Mouse (Mus musculus): ENCODE measurements around the gene Abtb2.

DNA sequence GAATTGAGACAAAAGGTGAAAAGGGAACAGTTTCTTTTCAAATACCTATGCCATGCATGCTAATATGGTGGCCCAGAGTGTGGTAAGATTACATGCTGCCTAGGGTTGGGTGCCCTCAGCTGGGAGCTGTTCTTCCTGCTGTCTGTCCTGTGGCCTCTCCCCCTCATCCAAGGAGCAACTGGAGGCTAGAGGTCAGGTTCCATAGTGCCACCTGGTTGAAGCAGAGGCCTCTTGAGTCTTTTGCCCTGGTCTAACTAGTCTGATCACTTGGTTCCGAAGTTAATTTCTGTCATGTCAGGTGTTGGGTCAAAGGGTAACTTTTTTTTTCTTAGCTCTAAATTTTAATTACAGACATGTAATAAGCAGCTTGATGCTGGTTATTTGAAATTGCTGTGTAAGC, 33.2 kb downstream of the Abtb2 start:
- no peak for TF ChIP-seq USF1 (IDR thresholded peaks at IDR 0.05; ENCODE audit: low read depth)
- no peak for TF ChIP-seq CTCF (IDR thresholded peaks at IDR 0.05; ENCODE audit: control insufficient read depth, insufficient read depth, insufficient read length)
- no peak for TF ChIP-seq MYOG (IDR thresholded peaks at IDR 0.05; ENCODE audit: control insufficient read depth, extremely low read depth, insufficient read length)

All from C2C12 (cell line).